8 mouse cellular contexts compared by ENCODE assay signal in the genomic region with DNA sequence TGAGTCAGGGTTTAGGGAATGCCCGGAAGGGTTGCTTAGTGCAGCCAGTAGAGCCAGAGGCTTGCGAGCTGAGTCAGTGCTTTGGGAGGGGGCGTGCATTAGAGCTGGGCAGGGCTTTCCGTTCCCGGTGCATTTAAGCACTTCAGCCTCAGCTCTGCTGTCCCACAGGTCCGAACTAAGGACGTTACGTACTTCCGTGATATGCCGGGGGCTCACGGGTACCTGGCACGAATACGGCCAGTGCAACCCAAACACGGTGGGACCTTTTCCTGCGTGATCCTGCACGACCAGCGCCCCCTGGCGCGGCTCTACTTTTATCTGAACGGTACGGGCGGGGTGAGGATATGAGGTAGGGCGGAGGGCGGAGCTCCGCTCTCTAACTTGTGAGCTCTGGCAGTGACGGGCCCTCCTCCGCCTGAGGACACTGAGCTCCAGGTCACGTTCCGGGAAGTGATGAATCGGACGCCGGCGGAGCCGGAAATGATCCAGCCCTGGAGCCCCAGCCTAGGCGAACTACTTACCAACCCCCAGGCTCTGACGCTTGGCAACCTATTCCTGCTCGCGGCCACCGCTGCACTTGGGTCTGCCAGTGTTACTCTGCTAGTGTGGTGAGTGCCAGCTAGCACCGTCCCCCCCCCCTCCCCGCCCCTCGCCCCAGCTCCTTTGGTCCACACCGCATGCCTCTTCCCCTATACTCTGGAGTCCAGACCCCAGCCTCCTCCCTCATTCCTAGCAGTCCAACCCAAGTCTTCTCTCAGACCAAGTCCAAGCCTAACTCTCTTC. TPM values are rescaled to one million over a fixed set of nuclear protein-coding genes. Genes with fewer than 3 reads are reported as not detected.
DNase-seq lines count a peak whose midpoint lies in the region; ATAC-seq and TF ChIP-seq lines count a peak whose summit lies in the region.

No protein-coding gene starts in this region.

- TF ChIP-seq CTCF in MEL (IDR thresholded peaks at IDR 0.05 in 2 of 3, conservative IDR thresholded peaks at IDR 0.05 in 1 of 3; ENCODE audit: control insufficient read depth in 1 of 3, insufficient read depth in 1 of 3, low read depth in 2 of 3, low read length in 3 of 3, poor library complexity in 1 of 3, severe bottlenecking in 1 of 3) = peak; percentile 59 to 80 (median 77)
- TF ChIP-seq CTCF in cerebellum, adult 2 months (IDR thresholded peaks at IDR 0.05; ENCODE audit: borderline replicate concordance, insufficient read depth, low read depth, low read length) = peak; percentile 71; the same call in 1 of the 2 replicates
- TF ChIP-seq CTCF in forebrain, postnatal 0 days (IDR thresholded peaks at IDR 0.05; ENCODE audit: low read depth) = peak; percentile 85

- WGBS in cerebellum, adult 2 months = under 1% methylated on average over 42 of the region's 43 CpGs
- under 1% methylated on average over 41 of the region's 43 CpGs for whole genome bisulfite sequencing in forebrain, postnatal 0 days
- WGBS in lung, embryonic 16.5 days = under 1% methylated on average over 43 of the region's 43 CpGs

- H3K4me3 ChIP-seq in MEL (ENCODE audit: control insufficient read depth in 1 of 2, insufficient read depth in 1 of 2, low read depth in 2 of 2, low read length in 2 of 2) = peak overlapping the region; percentile 87 to 89
- H3K4me3 ChIP-seq in cerebellum, adult 2 months (replicated peaks; ENCODE audit: insufficient read depth, low read depth, low read length) = peak overlapping the region; percentile 80
- H3K4me3 ChIP-seq in forebrain, postnatal 0 days (ENCODE audit: low read depth, low read length) = peak overlapping the region; percentile 45
- peak overlapping the region; percentile 54 for H3K4me3 ChIP-seq in lung, embryonic 16.5 days (ENCODE audit: low read length)

- H3K27me3 ChIP-seq in MEL (ENCODE audit: control insufficient read depth in 1 of 2, insufficient read depth in 2 of 2, low read length in 2 of 2) = no peaks in the 10 kb centered on the region
- no peaks in the 10 kb centered on the region for H3K27me3 ChIP-seq in cerebellum, adult 2 months (ENCODE audit: control insufficient read depth, insufficient read depth, low read length)
- H3K27me3 ChIP-seq in forebrain, postnatal 0 days (ENCODE audit: insufficient read depth, low read length) = no peaks in the 10 kb centered on the region
- H3K27me3 ChIP-seq in lung, embryonic 16.5 days (ENCODE audit: control insufficient read depth, insufficient read depth, low read depth, low read length) = no peaks in the 10 kb centered on the region

- H3K4me2 ChIP-seq in forebrain, postnatal 0 days (ENCODE audit: low read depth) = peak overlapping the region; percentile 68
- H3K4me2 ChIP-seq in lung, embryonic 16.5 days (ENCODE audit: low read depth, low read length) = peak overlapping the region; percentile 73

- peak; percentile 48 to 90; a peak in 3 of 4 replicates for TF ChIP-seq POLR2A in MEL (IDR thresholded peaks at IDR 0.05; ENCODE audit: control insufficient read depth in 1 of 2, insufficient read depth in 1 of 2, low read depth in 1 of 2, low read length in 2 of 2, poor library complexity in 1 of 2)
- peak; percentile 49; the same call in 1 of the 2 replicates for TF ChIP-seq POLR2A in cerebellum, adult 2 months (IDR thresholded peaks at IDR 0.05; ENCODE audit: borderline replicate concordance, insufficient read depth, low read length)

- peak overlapping the region; percentile 46 for H3K27ac ChIP-seq in MEL (ENCODE audit: control insufficient read depth, low read depth, low read length)
- H3K27ac ChIP-seq in cerebellum, adult 2 months (ENCODE audit: insufficient read depth, low read length) = peak overlapping the region; percentile 78
- peak overlapping the region; percentile 74 for H3K27ac ChIP-seq in forebrain, postnatal 0 days (ENCODE audit: low read depth, low read length)
- peak overlapping the region; percentile 85 for H3K27ac ChIP-seq in lung, embryonic 16.5 days (ENCODE audit: low read length)

- peak overlapping the region; percentile 85 for H3K9ac ChIP-seq in MEL (ENCODE audit: control insufficient read depth, low read depth, low read length, poor library complexity, severe bottlenecking)
- H3K9ac ChIP-seq in forebrain, postnatal 0 days = peak overlapping the region; percentile 52
- peak overlapping the region; percentile 70 for H3K9ac ChIP-seq in lung, embryonic 16.5 days (ENCODE audit: low read length)

- ATAC-seq in forebrain, postnatal 0 days = peak; percentile 98
- ATAC-seq in lung, embryonic 16.5 days (ENCODE audit: low read depth) = peak; percentile 99

- peak; percentile 46 for TF ChIP-seq RAD21 in MEL (IDR thresholded peaks at IDR 0.05; ENCODE audit: low read depth, low read length)

- H3K4me1 ChIP-seq in MEL (ENCODE audit: control insufficient read depth in 1 of 2, insufficient read depth in 2 of 2, low read length in 2 of 2) = 0 out of 4 replicates have a peak, but pooled peaks cover 0 to 4% of the 10 kb centered on the region in 2 experiments
- peaks cover 4% of the 10 kb centered on the region for H3K4me1 ChIP-seq in cerebellum, adult 2 months (ENCODE audit: control insufficient read depth, insufficient read depth, low read length)
- peaks cover 16% of the 10 kb centered on the region; the same call in 1 of the 2 replicates for H3K4me1 ChIP-seq in forebrain, postnatal 0 days (ENCODE audit: insufficient read depth)
- peaks cover 47% of the 10 kb centered on the region for H3K4me1 ChIP-seq in lung, embryonic 16.5 days (replicated peaks; ENCODE audit: control insufficient read depth, insufficient read depth, low read length)

- H3K79me2 ChIP-seq in MEL (ENCODE audit: control insufficient read depth, insufficient read depth, low read length, poor library complexity) = peaks cover 6% of the 10 kb centered on the region

- H3K9me3 ChIP-seq in MEL (replicated peaks; ENCODE audit: insufficient read depth, low read length) = no peaks in the 10 kb centered on the region
- H3K9me3 ChIP-seq in forebrain, postnatal 0 days (ENCODE audit: low read length) = no peaks in the 10 kb centered on the region
- no peaks in the 10 kb centered on the region for H3K9me3 ChIP-seq in lung, embryonic 16.5 days (ENCODE audit: control insufficient read depth, low read length)

- peaks cover 0 to 7% of the 10 kb centered on the region in 2 experiments; a peak in 2 of 4 replicates for H3K36me3 ChIP-seq in MEL (ENCODE audit: control insufficient read depth in 1 of 2, insufficient read depth in 2 of 2, low read length in 2 of 2)
- H3K36me3 ChIP-seq in forebrain, postnatal 0 days (ENCODE audit: insufficient read depth) = peaks cover 14% of the 10 kb centered on the region; the same call in 1 of the 2 replicates
- H3K36me3 ChIP-seq in lung, embryonic 16.5 days (ENCODE audit: control insufficient read depth, insufficient read depth, low read length) = peaks cover 36% of the 10 kb centered on the region

- peak; percentile 95 for DNase-seq in MEL (ENCODE audit: low read depth, low spot score)
- DNase-seq in cerebellum, adult 2 months = peak; percentile 96 to 97
- DNase-seq in forebrain, postnatal 0 days = peak; percentile 94
- peak; percentile 97 for DNase-seq in heart, postnatal 4 days
- DNase-seq in layer of hippocampus, adult 9-10 months (ENCODE audit: low spot score) = peak; percentile 98
- peak; percentile 90 for DNase-seq in ovary, postnatal 10 days (ENCODE audit: low spot score)
- peak; percentile 91 to 93 for DNase-seq in thymus, postnatal 10 days (ENCODE audit: low spot score in 2 of 2)

- no peak for TF ChIP-seq EP300 in MEL (IDR thresholded peaks at IDR 0.05; ENCODE audit: low read depth in 1 of 2, low read length in 2 of 2)

RNA-seq across cellular contexts. Expression of a gene that starts 11.2 kb away (rescaled TPM):
- 1.0 and 1.6 TPM in 2 replicates for total RNA-seq in MEL (2012; rRNA removed)
- 1 to 10 TPM in 1 of 2 experiments, not detected in 1; 6.4 TPM for polyA plus RNA-seq in MEL (2012; ENCODE audit: insufficient read depth in 1 of 2, insufficient read length in 2 of 2, low read depth in 1 of 2, low replicate concordance in 2 of 2, missing spikeins in 1 of 2)
- 132 and 138 TPM in 2 replicates for polyA plus RNA-seq in cerebellum, adult 2 months (2012; rRNA removed)
- 18.5 and 20.8 TPM in 2 replicates for total RNA-seq in forebrain, postnatal 0 days (2014; rRNA removed)
- polyA plus RNA-seq in forebrain, postnatal 0 days (2015; fragmentation: Nextera tagmentation; extraction: Ambion mirVana) = 5.1 and 10.7 TPM in 2 replicates
- 10 to 100 TPM; 36.1 to 38.8 TPM for total RNA-seq in heart, postnatal 4 days (2021)
- polyA plus RNA-seq in lung, embryonic 16.5 days (2015; fragmentation: Nextera tagmentation; extraction: Ambion mirVana) = 31.4 and 36.6 TPM in 2 replicates

RNA-seq across cellular contexts. Expression of a gene that starts 16.9 kb away (rescaled TPM):
- total RNA-seq in MEL (2012; rRNA removed) = not detected in 2 replicates
- under 1 TPM in 1 of 2 experiments, not detected in 1; 0.13 TPM for polyA plus RNA-seq in MEL (2012; ENCODE audit: insufficient read depth in 1 of 2, insufficient read length in 2 of 2, low read depth in 1 of 2, low replicate concordance in 2 of 2, missing spikeins in 1 of 2)
- 0.78 and 0.93 TPM in 2 replicates for polyA plus RNA-seq in cerebellum, adult 2 months (2012; rRNA removed)
- 0.23 and 0.90 TPM in 2 replicates for total RNA-seq in forebrain, postnatal 0 days (2014; rRNA removed)
- 0.20 and 0.53 TPM in 2 replicates for polyA plus RNA-seq in forebrain, postnatal 0 days (2015; fragmentation: Nextera tagmentation; extraction: Ambion mirVana)
- total RNA-seq in heart, postnatal 4 days (2021) = 1 to 10 TPM in 1 of 2 experiments, under 1 TPM in 1; 0.55 to 1.4 TPM
- 0.73 and 1.3 TPM in 2 replicates for polyA plus RNA-seq in lung, embryonic 16.5 days (2015; fragmentation: Nextera tagmentation; extraction: Ambion mirVana)

RNA-seq across cellular contexts. Expression of a gene that starts 45.6 kb away (rescaled TPM):
- not detected in 2 replicates for total RNA-seq in MEL (2012; rRNA removed)
- not detected for polyA plus RNA-seq in MEL (2012; ENCODE audit: insufficient read depth in 1 of 2, insufficient read length in 2 of 2, low read depth in 1 of 2, low replicate concordance in 2 of 2, missing spikeins in 1 of 2)
- not detected in 2 replicates for polyA plus RNA-seq in cerebellum, adult 2 months (2012; rRNA removed)
- total RNA-seq in forebrain, postnatal 0 days (2014; rRNA removed) = 0.69 TPM in 1 of 2 replicates, not detected in the other
- 0.16 TPM in 1 of 2 replicates, not detected in the other for polyA plus RNA-seq in forebrain, postnatal 0 days (2015; fragmentation: Nextera tagmentation; extraction: Ambion mirVana)
- not detected for total RNA-seq in heart, postnatal 4 days (2021)
- 1.7 TPM in 2 replicates for polyA plus RNA-seq in lung, embryonic 16.5 days (2015; fragmentation: Nextera tagmentation; extraction: Ambion mirVana)

RNA-seq across cellular contexts. Expression of a gene that starts 49.5 kb away (rescaled TPM):
- not detected in 2 replicates for total RNA-seq in MEL (2012; rRNA removed)
- polyA plus RNA-seq in MEL (2012; ENCODE audit: insufficient read depth in 1 of 2, insufficient read length in 2 of 2, low read depth in 1 of 2, low replicate concordance in 2 of 2, missing spikeins in 1 of 2) = not detected
- polyA plus RNA-seq in cerebellum, adult 2 months (2012; rRNA removed) = 0.52 and 1.0 TPM in 2 replicates
- 0.38 TPM in 1 of 2 replicates, not detected in the other for total RNA-seq in forebrain, postnatal 0 days (2014; rRNA removed)
- polyA plus RNA-seq in forebrain, postnatal 0 days (2015; fragmentation: Nextera tagmentation; extraction: Ambion mirVana) = 0.28 and 0.56 TPM in 2 replicates
- under 1 TPM; 0.24 to 0.41 TPM for total RNA-seq in heart, postnatal 4 days (2021)
- polyA plus RNA-seq in lung, embryonic 16.5 days (2015; fragmentation: Nextera tagmentation; extraction: Ambion mirVana) = 1.9 and 2.9 TPM in 2 replicates

RNA-seq across cellular contexts. Expression of a gene that starts 49.5 kb away (rescaled TPM):
- total RNA-seq in MEL (2012; rRNA removed) = not detected in 2 replicates
- polyA plus RNA-seq in MEL (2012; ENCODE audit: insufficient read depth in 1 of 2, insufficient read length in 2 of 2, low read depth in 1 of 2, low replicate concordance in 2 of 2, missing spikeins in 1 of 2) = not detected
- polyA plus RNA-seq in cerebellum, adult 2 months (2012; rRNA removed) = not detected in 2 replicates
- total RNA-seq in forebrain, postnatal 0 days (2014; rRNA removed) = not detected in 2 replicates
- not detected in 2 replicates for polyA plus RNA-seq in forebrain, postnatal 0 days (2015; fragmentation: Nextera tagmentation; extraction: Ambion mirVana)
- not detected for total RNA-seq in heart, postnatal 4 days (2021)
- not detected in 2 replicates for polyA plus RNA-seq in lung, embryonic 16.5 days (2015; fragmentation: Nextera tagmentation; extraction: Ambion mirVana)

Comparison
In these comparisons a context has a peak if more than half of its experiments do, and no peak if none do; other contexts are left out.
1. Peak in every context shown above with its lines: DNase-seq, ATAC-seq, H3K4me3 ChIP-seq and H3K27ac ChIP-seq.